Mouse (Mus musculus) CH12F3 (cell line): ENCODE results near the gene Kbtbd8.

Experiments used
- in situ Hi-C: fragments of 300-500 bp; cut with MboI; formaldehyde crosslinking; loops from 2 replicates; pipeline ENCODE4 v1.14.3; 2020; ENCODE audit warnings: low sequenced_read_pairs

The Kbtbd8 gene

DNA sequence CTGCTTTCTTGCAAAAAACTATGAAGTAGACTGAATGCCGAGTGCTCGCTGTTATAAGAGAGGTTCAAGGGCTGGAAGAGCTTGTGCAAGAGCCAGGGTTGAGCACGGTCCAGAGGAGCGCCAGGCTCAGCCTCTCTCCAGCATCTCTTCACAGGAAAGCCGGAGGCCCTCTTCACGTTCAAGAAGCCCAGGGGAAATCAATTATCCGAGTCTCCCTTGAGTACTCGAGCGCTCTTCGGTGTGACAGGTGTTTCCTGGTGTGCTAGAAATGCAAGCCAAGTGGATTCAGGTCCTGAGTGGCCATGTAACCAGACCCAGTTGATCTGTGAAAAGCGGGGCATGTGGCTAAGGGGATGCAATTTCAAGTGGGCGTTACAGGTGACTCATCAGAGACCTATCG lies at the start of gene Kbtbd8:
Gene Kbtbd8, plus strand, starts transcription at position 295 of the 400 bp plus-strand sequence.
- in situ Hi-C loops: no loop called here

- in situ Hi-C loops: no loop called here
Observed at GRCm38 (mm10) chr6:95069753-95070152, 47.3 kb upstream of the Kbtbd8 start.

DNA sequence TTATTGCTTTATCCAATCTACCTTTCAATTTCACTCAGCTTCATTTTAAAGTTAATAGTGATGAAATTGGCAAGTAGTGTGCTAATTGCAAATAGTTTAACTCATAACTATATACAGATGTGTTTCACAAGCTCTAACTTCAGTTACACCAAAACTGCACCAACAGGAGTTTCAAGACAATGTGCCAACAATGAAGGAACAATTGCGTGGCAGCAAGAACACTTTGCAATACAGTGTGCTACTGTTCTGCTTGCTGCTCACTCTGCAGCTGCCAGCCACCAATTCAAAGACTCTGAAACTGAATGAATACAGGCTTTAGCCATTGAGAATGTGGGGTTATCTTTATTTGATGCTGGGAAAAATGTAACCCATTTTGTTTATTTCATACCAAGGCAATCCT lies 31.8 kb upstream of the Kbtbd8 start:
- in situ Hi-C loops: loop anchor here (25.0 kb wide), 1 partner anchor 1927 kb away; no protein-coding TSS in a partner anchor

DNA sequence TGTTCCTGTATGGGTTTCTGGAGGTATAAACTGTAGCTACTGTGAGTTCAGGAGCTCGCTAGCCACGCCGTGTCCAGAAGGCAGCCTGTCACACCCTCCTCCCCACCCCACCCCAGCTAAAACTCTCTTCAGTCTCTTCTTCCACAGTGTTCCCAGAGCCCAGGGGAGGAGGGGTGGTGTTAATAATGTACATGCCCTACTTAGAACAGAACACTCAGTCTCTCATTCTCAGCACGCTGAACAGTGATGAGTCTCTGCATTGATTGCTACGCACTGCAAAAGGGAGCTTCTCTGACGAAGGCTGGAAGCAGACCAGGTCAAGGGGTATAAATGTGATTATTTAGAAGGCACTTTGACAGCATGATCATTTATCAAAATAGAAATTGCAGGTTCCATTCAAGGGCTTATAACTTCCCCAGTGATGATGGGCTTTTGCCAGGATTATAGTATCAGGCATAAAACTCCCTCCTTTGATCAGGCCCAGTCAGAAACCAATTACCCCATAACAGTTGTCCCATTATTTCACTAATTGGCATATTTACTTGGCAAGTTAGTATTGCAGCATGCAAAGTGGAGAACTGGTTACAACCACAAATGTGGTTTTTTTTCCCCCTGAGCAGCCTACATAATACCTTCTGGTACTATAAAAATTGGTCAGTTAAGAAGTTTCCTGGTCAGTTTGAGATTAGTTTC lies 29.7 kb upstream of the Kbtbd8 start:
- in situ Hi-C loops: loop anchor here (25.0 kb wide), 1 partner anchor 1925 kb away; no protein-coding TSS in a partner anchor

DNA sequence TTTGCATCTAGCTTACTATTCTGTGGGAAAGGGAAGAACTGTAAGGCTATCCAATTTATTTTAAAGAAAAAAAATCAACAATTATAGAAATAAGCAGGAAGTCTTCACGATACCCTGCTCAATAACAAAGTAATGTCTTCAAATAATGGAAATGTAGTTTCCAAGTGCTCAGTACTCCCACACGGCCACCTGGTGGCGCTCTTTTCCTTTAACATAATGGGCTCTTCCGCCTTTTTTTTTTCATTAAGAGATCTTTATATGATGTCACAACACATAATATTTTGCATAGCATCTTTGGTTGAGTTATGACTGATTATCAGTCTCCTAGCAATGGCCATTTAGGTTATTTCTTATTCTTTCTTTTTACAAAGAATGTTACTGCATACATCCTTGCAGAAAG lies 29.0 kb upstream of the Kbtbd8 start:
- in situ Hi-C loops: loop anchor here (25.0 kb wide), 1 partner anchor 1924 kb away; no protein-coding TSS in a partner anchor

GRCm38 (mm10) chr6:95094695-95095094 lies 22.3 kb upstream of the Kbtbd8 start:
- in situ Hi-C loops: loop anchor here (25.0 kb wide), 1 partner anchor 1918 kb away; no protein-coding TSS in a partner anchor

GRCm38 (mm10) chr6:95098366-95099109 lies 18.5 kb upstream of the Kbtbd8 start:
- in situ Hi-C loops: loop anchor here (25.0 kb wide), 1 partner anchor 1914 kb away; no protein-coding TSS in a partner anchor

GRCm38 (mm10) chr6:95103706-95104105 lies 13.3 kb upstream of the Kbtbd8 start:
- in situ Hi-C loops: no loop called here

DNA sequence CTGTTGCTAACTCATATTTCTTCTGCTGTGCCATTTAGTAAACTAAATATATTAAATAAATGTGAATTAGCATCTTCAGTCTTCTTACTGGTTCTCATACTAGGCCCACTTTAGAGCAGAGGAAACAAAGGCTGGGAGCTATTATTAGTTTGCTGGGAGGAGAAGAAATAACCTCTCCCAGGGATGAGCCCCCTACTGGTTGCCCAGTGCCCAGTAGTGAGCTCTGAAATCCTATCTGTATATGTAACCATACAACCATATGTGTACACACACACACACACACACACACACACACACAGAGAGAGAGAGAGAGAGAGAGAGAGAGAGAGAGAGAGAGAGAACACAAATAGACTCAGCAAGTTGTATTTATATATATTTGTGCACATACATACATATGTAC lies 8.6 kb upstream of the Kbtbd8 start:
- in situ Hi-C loops: no loop called here

DNA sequence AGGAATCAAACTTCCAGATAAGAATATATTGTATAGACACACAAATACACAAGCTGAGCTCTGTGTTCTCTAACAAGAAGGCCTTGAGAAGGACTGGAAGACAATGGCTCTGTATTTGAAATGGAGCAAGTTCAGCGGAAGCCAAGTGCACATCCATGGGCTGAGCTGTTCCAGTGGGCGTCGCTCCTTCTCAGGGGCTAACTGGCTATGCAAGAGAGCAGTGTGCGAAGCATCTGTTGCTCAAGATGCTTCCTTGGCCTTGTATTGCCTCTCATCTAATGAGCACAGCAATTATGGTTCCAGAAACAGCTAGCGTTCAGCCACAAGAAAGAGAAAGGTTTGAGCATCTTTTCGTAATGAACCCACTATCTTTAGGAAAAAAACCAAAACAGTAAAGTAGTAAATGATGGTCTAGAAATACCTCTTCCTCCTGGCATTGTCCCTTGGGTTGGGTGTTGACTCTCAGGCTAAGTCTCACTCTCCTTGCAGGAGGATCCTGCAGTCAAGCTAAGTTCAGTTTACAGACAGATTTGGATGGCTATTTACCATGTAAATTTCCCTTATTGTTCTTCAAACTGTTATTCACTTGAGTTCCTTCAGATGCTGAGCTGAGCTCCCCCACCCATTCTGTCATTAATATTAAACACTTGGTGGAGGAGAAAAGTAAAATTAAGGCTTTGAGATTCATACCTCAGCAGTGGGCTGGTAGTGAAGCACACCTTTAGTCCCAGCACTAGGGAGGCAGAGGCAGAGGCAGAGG lies 7.2 kb upstream of the Kbtbd8 start:
- in situ Hi-C loops: no loop called here

DNA sequence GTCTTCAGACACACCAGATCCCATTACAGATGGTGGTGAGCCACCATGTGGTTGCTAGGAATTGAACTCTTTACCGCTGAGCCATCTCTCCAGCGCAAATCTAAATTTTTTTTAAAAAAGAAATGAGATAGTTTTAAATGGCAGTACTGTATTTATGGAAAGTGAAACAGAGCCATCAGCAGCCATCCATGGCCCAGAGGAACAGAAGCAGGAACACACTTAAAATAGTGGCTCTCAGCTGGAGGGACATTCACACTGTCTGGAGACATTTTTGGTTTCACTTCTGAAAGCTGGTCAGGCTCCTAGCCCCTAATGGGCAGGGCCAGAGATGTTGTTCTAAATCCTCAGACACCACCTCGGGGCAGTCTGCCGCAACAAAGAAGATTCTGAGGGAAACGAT lies 5.0 kb upstream of the Kbtbd8 start:
- in situ Hi-C loops: no loop called here

GRCm38 (mm10) chr6:95116513-95116912 lies 527 bp upstream of the Kbtbd8 start:
- in situ Hi-C loops: no loop called here

- in situ Hi-C loops: no loop called here
Observed at GRCm38 (mm10) chr6:95117614-95118541, 838 bp downstream of the Kbtbd8 start.

GRCm38 (mm10) chr6:95119389-95119788 lies 2.3 kb downstream of the Kbtbd8 start:
- in situ Hi-C loops: no loop called here

DNA sequence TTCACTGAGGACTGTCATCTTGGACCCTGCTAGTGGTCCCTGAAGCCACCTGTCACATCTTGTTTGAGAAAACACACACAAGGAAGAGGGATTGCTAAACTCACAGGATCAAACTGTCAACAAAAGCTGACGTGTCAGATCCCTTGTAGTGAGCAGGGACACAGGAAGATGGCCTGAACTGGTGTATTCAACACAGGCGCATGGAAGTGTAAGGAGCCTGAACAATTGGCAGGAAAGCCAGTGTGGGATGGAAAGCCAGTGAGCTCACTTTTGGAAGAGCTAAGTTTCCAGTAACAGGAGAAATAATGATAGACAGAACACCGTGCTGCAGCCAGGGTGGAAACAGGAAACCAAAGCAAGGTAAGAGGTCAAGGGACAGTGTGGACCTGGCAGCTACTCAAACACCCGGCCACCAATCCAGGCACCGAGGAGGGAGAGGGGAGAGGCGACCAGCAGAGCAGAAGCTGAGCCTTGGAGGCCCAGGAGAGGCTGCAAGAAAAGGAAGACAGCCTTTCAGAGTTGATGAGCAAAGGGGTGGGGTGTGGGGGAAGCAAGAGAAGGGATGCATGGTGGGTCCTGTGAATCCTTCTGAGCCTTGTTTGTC lies 33.0 kb downstream of the Kbtbd8 start:
- in situ Hi-C loops: no loop called here

- in situ Hi-C loops: no loop called here
Observed at GRCm38 (mm10) chr6:95150885-95151284, 33.8 kb downstream of the Kbtbd8 start.

- in situ Hi-C loops: no loop called here
Observed at GRCm38 (mm10) chr6:95151563-95151962, 34.5 kb downstream of the Kbtbd8 start.

GRCm38 (mm10) chr6:95163965-95164364 lies 46.9 kb downstream of the Kbtbd8 start:
- in situ Hi-C loops: no loop called here

DNA sequence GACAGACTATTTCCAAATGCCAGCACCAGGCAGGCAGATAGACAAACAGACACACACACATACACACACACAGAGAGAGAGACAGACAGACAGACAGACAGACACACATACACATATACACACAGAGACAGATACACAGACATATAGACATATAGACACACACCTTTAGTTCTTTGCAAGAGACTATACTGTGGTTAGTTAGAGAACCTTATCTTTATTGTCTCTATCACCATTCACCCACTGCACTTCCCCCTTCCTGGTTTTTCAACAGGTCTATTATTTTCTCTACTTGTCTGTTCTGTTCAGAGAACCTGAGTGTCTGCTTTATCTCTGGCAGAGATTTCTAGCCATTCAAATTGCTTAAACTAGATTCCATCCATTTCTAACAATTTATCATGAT lies 48.6 kb downstream of the Kbtbd8 start:
- in situ Hi-C loops: no loop called here
